Mouse (Mus musculus): ENCODE data around the gene Gm6525.

DNA sequence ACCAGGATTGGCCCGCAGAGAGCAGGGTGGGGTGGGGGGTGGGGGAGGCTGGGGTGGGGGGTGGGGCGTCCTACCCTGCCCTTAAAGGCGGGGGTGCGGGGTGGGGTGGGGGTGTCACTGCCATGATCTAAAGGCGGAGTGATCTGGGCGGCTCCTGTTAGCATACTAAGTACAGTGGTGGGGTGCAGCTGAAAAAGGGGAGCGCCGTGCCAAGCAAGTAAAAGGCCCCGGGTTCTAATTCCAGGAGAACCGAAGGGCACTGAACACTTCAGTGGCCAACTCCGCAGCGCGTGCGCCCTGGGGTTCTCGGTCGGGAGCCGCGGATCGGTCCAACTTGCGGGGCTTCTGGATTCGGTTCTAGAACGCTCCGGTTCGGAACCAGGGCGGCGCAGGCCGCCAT lies 18.8 kb upstream of the Gm6525 start:
- TF ChIP-seq POLR2A (IDR thresholded peaks at IDR 0.05; ENCODE audit: borderline replicate concordance, extremely low read depth, low read depth, low read length) (no peak), CTCF (IDR thresholded peaks at IDR 0.05; ENCODE audit: insufficient read depth, low read length) (no peak)

Measured in lung, adult 2 months (tissue).